Mouse (Mus musculus): ENCODE measurements around the gene Slc24a2. TPM values are rescaled to one million over a fixed set of nuclear protein-coding genes. Genes with fewer than 3 reads are reported as not detected.

Slc24a2 gene
- polyA plus RNA-seq, 1 experiment = 0.30 TPM

- TF ChIP-seq POLR2A (IDR thresholded peaks at IDR 0.05; ENCODE audit: borderline replicate concordance, extremely low read depth, low read depth, low read length) (no peak), CTCF (IDR thresholded peaks at IDR 0.05; ENCODE audit: insufficient read depth, low read length) (no peak)
- Histone ChIP-seq H3K4me3 (replicated peaks; ENCODE audit: extremely low read depth, low read depth, low read length) (no peak overlapping the region), H3K4me1 (ENCODE audit: control insufficient read depth, insufficient read depth, low read length) (no peaks in the 10 kb centered on the region; the same call in 1 of the 2 replicates)
- WGBS = 59% methylated on average over 5 of the region's 5 CpGs
- DNase-seq = no peak
Measured at GRCm38 (mm10) chr4:87036507-87036906, 193.8 kb downstream of the Slc24a2 start.

GRCm38 (mm10) chr4:87035701-87036100 is 194.6 kb downstream of the Slc24a2 start:
- Histone ChIP-seq H3K4me1 (ENCODE audit: control insufficient read depth, insufficient read depth, low read length) (no peaks in the 10 kb centered on the region; the same call in 1 of the 2 replicates), H3K4me3 (replicated peaks; ENCODE audit: extremely low read depth, low read depth, low read length) (no peak overlapping the region)
- no peak for DNase-seq
- WGBS = 78% methylated on average over 10 of the region's 10 CpGs
- no peak for TF ChIP-seq POLR2A (IDR thresholded peaks at IDR 0.05; ENCODE audit: borderline replicate concordance, extremely low read depth, low read depth, low read length)
- TF ChIP-seq CTCF (IDR thresholded peaks at IDR 0.05; ENCODE audit: insufficient read depth, low read length) = no peak

DNA sequence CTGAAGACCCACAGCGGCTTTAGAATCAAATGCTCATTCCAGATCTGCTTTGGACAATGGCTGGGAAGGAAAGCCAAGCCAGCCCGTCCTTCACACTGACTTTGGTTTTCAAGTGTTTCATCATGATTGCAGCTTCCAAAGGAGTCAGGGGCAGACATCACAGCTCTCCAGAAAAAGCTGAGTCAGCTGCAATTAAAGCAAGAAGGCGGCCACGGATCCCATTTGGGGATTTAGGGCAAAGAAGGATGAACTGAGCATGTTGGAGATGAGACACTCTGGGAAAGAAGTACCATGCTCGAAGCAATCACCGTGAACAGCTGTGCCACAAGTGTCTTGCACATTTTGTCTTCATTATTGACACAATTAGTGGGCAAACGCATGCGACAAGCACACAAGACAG is 197.6 kb downstream of the Slc24a2 start:
- no peak overlapping the region for H3K4me3 ChIP-seq (replicated peaks; ENCODE audit: extremely low read depth, low read depth, low read length)
- DNase-seq = no peak
- 82% methylated on average over 8 of the region's 8 CpGs for WGBS
- H3K4me1 ChIP-seq (ENCODE audit: control insufficient read depth, insufficient read depth, low read length) = no peaks in the 10 kb centered on the region; the same call in 1 of the 2 replicates
- TF ChIP-seq CTCF (IDR thresholded peaks at IDR 0.05; ENCODE audit: insufficient read depth, low read length) = no peak
- TF ChIP-seq POLR2A (IDR thresholded peaks at IDR 0.05; ENCODE audit: borderline replicate concordance, extremely low read depth, low read depth, low read length) = no peak

GRCm38 (mm10) chr4:87031076-87031475 is 199.2 kb downstream of the Slc24a2 start:
- no peak overlapping the region for H3K4me3 ChIP-seq (replicated peaks; ENCODE audit: extremely low read depth, low read depth, low read length)
- TF ChIP-seq POLR2A (IDR thresholded peaks at IDR 0.05; ENCODE audit: borderline replicate concordance, extremely low read depth, low read depth, low read length) (no peak), CTCF (IDR thresholded peaks at IDR 0.05; ENCODE audit: insufficient read depth, low read length) (no peak)
- no peaks in the 10 kb centered on the region for H3K4me1 ChIP-seq (ENCODE audit: control insufficient read depth, insufficient read depth, low read length)
- WGBS = 73% methylated on average over 2 of the region's 2 CpGs
- DNase-seq = no peak

DNA sequence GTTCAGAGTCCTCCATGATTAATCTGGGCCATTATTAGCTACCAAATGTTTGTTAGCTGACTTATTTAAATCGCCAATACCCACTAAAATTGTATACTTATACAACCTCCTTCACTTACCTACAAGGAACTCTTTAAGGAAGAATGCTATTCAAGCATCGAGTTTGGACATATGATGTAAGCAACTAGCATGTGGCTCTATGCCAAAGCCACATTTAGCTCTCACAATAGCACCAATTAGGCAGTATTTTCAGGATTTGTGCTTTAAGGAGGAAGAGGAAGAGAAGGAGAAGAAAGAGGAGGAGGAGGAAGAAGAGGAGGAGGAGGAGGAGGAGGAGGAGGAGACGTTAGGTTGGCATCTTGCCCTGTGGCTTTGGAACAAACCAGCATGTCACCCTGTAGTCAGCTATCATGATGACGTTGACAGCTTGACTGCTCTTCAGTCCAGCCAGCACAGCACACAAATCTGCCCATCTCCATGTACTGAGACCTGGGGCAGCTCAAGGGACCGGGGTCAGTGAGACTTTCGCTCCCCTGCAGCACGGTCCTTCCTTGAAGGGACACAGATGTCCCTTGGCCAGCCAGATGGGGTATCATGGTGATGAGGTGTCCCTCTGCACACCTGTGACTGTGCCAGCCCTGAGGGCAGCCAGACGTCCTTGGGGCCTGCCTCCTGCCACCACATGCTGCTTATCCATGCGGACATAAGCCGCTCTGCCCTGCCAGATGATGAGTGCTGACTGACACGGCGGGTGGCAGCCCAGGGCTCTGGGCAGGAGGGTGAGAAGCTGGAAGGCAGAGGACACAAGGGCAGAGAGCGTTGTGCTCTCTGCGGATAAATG is 203.7 kb downstream of the Slc24a2 start:
- Histone ChIP-seq H3K4me3 (replicated peaks; ENCODE audit: extremely low read depth, low read depth, low read length) (no peak overlapping the region), H3K4me1 (ENCODE audit: control insufficient read depth, insufficient read depth, low read length) (no peaks in the 10 kb centered on the region)
- no peak for TF ChIP-seq CTCF (IDR thresholded peaks at IDR 0.05; ENCODE audit: insufficient read depth, low read length)
- TF ChIP-seq POLR2A (IDR thresholded peaks at IDR 0.05; ENCODE audit: borderline replicate concordance, extremely low read depth, low read depth, low read length) = no peak
- 70% methylated on average over 14 of the region's 14 CpGs for WGBS
- DNase-seq = no peak

- TF ChIP-seq CTCF (IDR thresholded peaks at IDR 0.05; ENCODE audit: insufficient read depth, low read length) (no peak), POLR2A (IDR thresholded peaks at IDR 0.05; ENCODE audit: borderline replicate concordance, extremely low read depth, low read depth, low read length) (no peak)
- no peak for DNase-seq
- Histone ChIP-seq H3K4me1 (ENCODE audit: control insufficient read depth, insufficient read depth, low read length) (no peaks in the 10 kb centered on the region), H3K4me3 (replicated peaks; ENCODE audit: extremely low read depth, low read depth, low read length) (no peak overlapping the region)
- 70% methylated on average over 8 of the region's 8 CpGs for WGBS
Measured at GRCm38 (mm10) chr4:87024556-87024955, 205.7 kb downstream of the Slc24a2 start.

DNA sequence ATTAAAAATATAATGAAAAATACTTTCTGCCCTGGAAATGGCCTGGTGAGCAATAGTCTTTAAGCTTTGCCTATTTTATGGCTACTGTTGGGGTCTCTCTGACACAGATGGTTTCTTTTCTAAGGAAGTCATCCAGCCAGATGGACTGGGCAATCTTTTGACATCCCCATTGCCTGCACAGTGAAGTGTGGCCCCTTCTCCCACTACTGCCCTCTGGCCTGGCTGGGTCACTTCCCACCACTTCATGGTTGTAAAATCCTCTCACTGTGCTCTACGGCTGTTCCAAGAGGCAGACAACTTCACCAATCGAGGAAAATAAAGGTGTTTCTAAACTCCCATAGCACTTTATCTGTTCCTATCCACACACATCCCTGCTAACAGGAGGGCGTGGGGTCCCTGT is 208.7 kb downstream of the Slc24a2 start:
- Histone ChIP-seq H3K4me1 (ENCODE audit: control insufficient read depth, insufficient read depth, low read length) (no peaks in the 10 kb centered on the region), H3K4me3 (replicated peaks; ENCODE audit: extremely low read depth, low read depth, low read length) (no peak overlapping the region)
- DNase-seq = no peak
- no peak for TF ChIP-seq CTCF (IDR thresholded peaks at IDR 0.05; ENCODE audit: insufficient read depth, low read length)
- TF ChIP-seq POLR2A (IDR thresholded peaks at IDR 0.05; ENCODE audit: borderline replicate concordance, extremely low read depth, low read depth, low read length) = no peak
- 55% methylated on average over 3 of the region's 3 CpGs for WGBS

DNA sequence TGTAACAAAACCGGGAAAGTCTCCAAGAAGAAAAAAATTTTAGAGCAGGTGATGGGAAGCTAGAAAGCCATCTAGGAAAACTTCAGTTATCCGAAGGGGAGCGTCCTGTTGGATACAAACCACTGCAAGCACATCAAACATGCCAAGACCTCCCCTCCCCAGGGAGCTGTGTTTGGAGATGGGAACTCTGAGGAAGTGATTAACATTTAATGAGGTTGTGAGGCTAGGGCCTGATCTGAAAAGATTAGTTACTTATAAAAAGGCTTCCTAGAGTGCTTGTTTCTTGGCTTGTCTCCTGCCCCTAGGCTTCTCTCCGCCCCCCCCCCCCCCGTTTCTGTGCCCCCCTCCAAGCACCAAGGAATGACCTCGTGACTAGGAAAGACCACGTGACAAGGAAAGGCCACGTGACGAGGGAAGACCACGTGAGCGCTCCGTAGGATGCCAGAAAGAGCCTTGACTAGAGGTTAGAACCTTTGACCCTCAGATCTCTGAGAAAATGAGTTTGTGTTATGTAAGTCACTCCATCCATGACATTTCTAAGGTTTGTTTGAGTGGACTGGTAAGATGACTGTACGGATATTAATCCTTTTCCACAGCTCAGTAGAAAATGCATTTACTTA is 210.7 kb downstream of the Slc24a2 start:
- WGBS = 63% methylated on average over 13 of the region's 13 CpGs
- no peak for TF ChIP-seq POLR2A (IDR thresholded peaks at IDR 0.05; ENCODE audit: borderline replicate concordance, extremely low read depth, low read depth, low read length)
- TF ChIP-seq CTCF (IDR thresholded peaks at IDR 0.05; ENCODE audit: insufficient read depth, low read length) = no peak
- H3K4me3 ChIP-seq (replicated peaks; ENCODE audit: extremely low read depth, low read depth, low read length) = no peak overlapping the region
- DNase-seq = no peak
- no peaks in the 10 kb centered on the region for H3K4me1 ChIP-seq (ENCODE audit: control insufficient read depth, insufficient read depth, low read length)

DNA sequence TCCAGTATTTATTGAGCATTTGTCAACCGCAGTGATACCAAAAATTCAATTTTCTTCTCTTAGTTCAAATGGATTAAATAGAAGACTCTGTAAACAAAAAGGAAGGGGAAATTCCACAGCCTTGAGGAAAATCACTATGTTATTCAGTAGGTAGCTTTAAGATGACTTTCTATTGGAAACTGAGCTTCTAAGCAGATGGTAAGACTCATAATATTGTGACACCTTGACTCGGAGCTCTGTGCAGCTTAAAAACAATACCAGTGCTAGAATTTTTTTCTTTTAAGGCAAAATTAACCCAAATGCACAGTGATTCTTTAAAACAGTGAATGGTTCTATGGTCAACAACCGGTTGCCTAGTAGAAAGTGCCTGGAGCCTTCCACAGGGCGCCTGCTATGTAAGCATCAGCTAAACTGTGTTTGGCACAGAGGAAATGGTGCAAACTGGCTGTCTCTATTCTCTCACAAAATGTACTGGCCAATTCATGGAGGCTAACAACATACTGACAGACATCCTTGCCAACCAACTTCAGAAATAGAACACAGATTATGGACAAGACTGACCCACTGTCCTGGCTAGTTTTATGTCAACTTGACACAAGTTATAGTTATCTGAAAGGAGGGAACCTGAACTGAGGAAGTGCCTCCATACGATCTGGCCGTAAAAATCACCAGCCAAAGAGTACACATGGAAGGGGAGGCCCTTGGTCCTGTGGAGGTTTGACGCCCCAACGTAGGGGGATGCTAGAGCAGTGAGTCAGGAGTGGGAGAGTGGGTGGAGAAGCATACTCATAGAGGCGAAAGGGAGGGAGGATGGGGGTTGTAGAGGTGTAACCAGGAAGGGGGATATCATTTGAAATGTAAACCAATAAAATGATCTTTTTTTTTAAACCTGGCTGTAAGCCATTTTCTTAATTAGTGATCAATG is 211.9 kb downstream of the Slc24a2 start:
- Histone ChIP-seq H3K4me3 (replicated peaks; ENCODE audit: extremely low read depth, low read depth, low read length) (no peak overlapping the region), H3K4me1 (ENCODE audit: control insufficient read depth, insufficient read depth, low read length) (no peaks in the 10 kb centered on the region)
- no peak for TF ChIP-seq CTCF (IDR thresholded peaks at IDR 0.05; ENCODE audit: insufficient read depth, low read length)
- 76% methylated on average over 9 of the region's 9 CpGs for WGBS
- no peak for DNase-seq
